Mouse (Mus musculus) heart, embryonic 10.5 days (tissue): ENCODE data around the gene Sh2d3c. TPM values are rescaled to one million over a fixed set of nuclear protein-coding genes. Genes with fewer than 3 reads are reported as not detected.

Experiments used
- DNase-seq: peaks from one replicate; pipeline ENCODE4 v3.0.0-alpha.2; 2017; ENCODE audit warnings: low spot score
- H3K27ac ChIP-seq: fragments of 300-500 bp; sonication (generic); 2 replicates; pipeline ENCODE4 v1.5.1; 2016; ENCODE audit warnings: mild to moderate bottlenecking
- H3K27me3 ChIP-seq: fragments of 300-500 bp; sonication (generic); 2 replicates; pipeline ENCODE4 v1.6.1; 2016; ENCODE audit warnings: mild to moderate bottlenecking; ENCODE audit not compliant: poor library complexity, insufficient read depth, severe bottlenecking
- H3K36me3 ChIP-seq: fragments of 300-500 bp; sonication (generic); 2 replicates; pipeline ENCODE4 v1.6.1; 2016; ENCODE audit warnings: mild to moderate bottlenecking, moderate library complexity
- H3K4me1 ChIP-seq: fragments of 300-500 bp; sonication (generic); 2 replicates; pipeline ENCODE4 v1.6.1; 2016; ENCODE audit warnings: mild to moderate bottlenecking
- H3K4me3 ChIP-seq: fragments of 300-500 bp; sonication (generic); 2 replicates; pipeline ENCODE4 v1.5.1; 2016; ENCODE audit warnings: mild to moderate bottlenecking, moderate library complexity
- H3K9me3 ChIP-seq: fragments of 300-500 bp; sonication (generic); 2 replicates; pipeline ENCODE4 v1.6.1; 2016; ENCODE audit warnings: mild to moderate bottlenecking, moderate library complexity
- WGBS: fragments of 180-500 bp; shearing (Covaris S2); methylation state at CpG from one replicate; pipeline ENCODE4 v1.1.7; 2016; 5-methylcytosine and 5-hydroxymethylcytosine counted together
- polyA plus RNA-seq: library from polyadenylated mRNA; unstranded; fragments of >200 nt; fragmentation: Nextera tagmentation; extraction: Ambion mirVana; gene quantifications from 2 replicates; pipeline ENCODE4 v1.2.1, GENCODE M21; 2016

Sh2d3c gene
- 34.8 and 35.4 TPM in 2 replicates for polyA plus RNA-seq

DNA sequence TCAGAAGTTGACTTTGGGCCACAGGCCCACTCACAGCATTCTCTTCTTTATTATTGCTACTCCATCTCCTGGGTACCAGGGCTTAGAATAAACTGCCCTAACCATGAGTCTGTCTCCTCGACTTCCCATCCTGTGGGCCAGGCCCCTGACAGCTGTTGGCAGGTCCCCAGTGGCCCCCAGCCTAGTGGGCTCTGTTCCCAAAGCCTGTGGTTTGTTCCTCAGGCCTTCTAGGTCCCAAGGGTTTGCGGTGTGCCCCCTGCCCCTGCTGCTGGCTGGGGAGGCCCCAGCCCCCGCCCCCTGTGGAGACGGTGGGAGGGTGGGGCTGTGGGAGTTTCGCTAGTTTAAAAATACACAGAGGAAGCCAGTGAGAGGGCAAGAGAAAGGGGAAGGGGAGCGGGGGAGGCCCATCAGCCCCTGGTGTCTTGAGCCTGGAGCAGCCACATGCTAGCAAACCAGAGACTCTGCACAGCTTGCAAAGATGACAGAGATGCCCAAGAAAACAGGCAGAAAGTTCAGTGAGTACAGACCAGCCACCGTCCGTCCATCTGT lies at the start of gene Sh2d3c:
Gene Sh2d3c (plus strand): TSS at position 375 of the 549 bp plus-strand sequence.
- Histone ChIP-seq H3K4me3 (0 out of 2 replicates have a peak within 1 kb of the TSS, but pooled peaks have one; percentile 13), H3K27me3 (no peaks in the 10 kb centered on the region), H3K9me3 (no peaks in the 10 kb centered on the region), H3K36me3 (no peaks in the 10 kb centered on the region), H3K4me1 (peaks cover 27% of the 10 kb centered on the region), H3K27ac (peak within 1 kb of the TSS; percentile 57)
- DNase-seq = no peak
- 36% methylated on average over 8 of the region's 8 CpGs for WGBS

DNA sequence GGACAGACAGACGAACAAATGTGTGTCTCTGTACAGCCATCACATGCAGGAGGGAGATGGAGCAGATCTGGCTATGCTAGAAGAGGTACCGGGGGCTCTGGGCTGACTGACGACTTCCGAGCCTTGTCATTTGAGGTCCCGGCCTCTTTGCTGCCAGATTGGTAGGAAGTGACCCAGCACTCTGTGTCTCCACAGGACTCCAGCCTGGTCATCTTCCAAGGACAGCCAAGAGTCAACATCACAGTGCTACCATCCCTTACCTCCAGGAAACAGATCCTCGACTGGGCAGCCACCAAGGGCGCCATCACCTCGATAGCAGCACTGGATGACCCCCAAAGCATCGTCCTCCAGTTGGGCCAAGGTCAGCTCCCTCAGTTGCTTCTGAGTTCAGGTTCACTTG lies 49.7 kb upstream of the Sh2d3c start:
- H3K4me1 ChIP-seq = peaks cover 37% of the 10 kb centered on the region
- 82% methylated on average over 9 of the region's 9 CpGs for WGBS
- H3K27me3 ChIP-seq = no peaks in the 10 kb centered on the region
- H3K4me3 ChIP-seq = no peak overlapping the region
- no peaks in the 10 kb centered on the region for H3K9me3 ChIP-seq
- peaks cover 54% of the 10 kb centered on the region for H3K36me3 ChIP-seq
- 0 out of 2 replicates have a peak overlapping the region, but pooled peaks have one; percentile 13 for H3K27ac ChIP-seq
- no peak for DNase-seq

DNA sequence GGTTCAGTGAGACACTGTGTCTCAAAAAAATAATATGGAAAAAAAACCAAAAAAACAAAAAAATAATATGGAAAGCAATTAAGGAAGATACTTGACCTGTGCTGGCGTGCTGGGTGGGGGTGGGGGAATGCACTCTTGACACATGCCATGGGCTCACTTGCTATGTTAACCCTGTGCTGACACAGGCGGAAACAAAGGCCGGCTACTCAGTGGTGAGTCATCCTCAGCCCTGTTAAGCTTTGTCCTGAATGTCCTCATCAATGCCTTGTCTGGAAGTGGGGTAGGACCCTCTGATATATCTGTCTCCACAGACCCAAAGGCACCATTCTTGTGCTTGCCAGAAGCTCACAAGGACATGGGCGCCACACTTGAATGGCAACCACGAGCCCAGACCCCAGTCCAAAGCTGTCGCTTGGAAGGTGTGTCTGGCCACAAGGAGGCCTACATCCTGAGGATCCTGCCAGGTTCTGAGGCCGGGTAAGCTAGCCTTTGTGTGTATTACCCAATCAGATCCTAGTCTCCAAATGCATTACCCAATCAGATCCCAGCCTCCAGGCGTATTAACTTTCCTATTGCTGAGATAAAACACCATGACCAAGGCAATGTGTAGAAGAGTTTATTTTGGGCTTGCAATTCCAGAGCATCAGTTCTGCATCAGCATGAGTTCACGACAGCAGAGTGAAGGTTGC lies 48.8 kb upstream of the Sh2d3c start:
- DNase-seq = no peak
- Histone ChIP-seq H3K27me3 (no peaks in the 10 kb centered on the region), H3K4me1 (peaks cover 36% of the 10 kb centered on the region), H3K9me3 (no peaks in the 10 kb centered on the region), H3K36me3 (peaks cover 55% of the 10 kb centered on the region), H3K4me3 (no peak overlapping the region), H3K27ac (0 out of 2 replicates have a peak overlapping the region, but pooled peaks have one; percentile 8)
- 63% methylated on average over 9 of the region's 9 CpGs for WGBS

DNA sequence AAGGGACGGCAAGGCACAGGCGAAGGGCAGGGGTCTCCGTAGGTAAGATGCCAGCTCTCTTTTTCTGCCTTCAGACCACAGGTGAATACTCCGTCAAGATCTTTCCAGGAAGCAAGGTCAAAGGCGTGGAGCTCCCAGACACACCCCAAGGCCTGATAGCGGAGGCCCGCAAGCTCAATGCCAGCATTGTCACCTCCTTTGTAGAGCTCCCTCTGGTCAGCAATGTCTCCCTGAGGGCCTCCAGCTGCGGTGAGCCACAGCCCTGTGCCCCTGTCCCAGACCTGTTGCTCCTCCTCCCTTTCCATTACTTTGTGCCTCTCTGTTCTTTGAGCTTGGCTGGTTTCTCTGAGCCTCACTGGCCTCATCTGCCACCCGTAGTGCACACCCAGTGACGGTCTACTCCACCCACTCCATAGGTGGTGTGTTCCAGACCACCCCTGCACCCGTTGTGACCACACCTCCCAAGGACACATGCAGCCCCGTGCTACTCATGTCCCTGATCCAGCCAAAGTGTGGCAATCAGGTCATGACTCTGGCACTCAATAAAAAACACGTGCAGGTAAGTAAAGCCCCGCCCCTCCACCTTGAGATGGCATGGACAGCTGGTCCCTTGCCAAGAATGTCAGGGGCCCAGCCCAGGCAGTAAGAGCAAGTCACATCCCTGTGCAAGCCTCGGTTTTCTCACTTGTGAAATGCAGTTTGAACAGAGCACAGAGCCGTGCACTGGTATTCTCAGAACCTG lies 47.5 kb upstream of the Sh2d3c start:
- DNase-seq = no peak
- H3K4me1 ChIP-seq = peaks cover 29% of the 10 kb centered on the region
- H3K27me3 ChIP-seq = no peaks in the 10 kb centered on the region
- WGBS = 82% methylated on average over 16 of the region's 16 CpGs
- H3K36me3 ChIP-seq = peaks cover 66% of the 10 kb centered on the region
- 0 out of 2 replicates have a peak overlapping the region, but pooled peaks have one; percentile 10 for H3K27ac ChIP-seq
- H3K4me3 ChIP-seq = no peak overlapping the region
- no peaks in the 10 kb centered on the region for H3K9me3 ChIP-seq

DNA sequence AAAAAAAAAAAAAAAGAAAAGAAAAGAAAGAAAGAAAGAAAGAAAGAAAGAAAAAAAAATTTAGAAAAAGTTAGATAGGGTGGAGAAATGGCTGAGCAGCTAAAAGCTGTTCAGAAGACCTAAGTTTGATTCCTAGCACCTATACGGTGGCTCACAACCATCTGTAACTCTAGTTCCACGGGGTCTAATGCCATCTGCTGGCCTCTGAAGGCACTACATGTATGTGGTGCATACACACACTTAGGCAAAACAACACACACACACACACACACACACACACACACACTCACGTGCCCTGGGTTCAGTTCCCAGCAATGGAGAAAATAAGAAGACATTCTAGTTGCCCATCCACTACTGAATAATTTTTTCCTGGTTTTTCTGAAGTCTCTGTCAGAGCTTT lies 44.0 kb upstream of the Sh2d3c start:
- Histone ChIP-seq H3K27ac (no peak overlapping the region), H3K4me3 (no peak overlapping the region), H3K9me3 (no peaks in the 10 kb centered on the region), H3K27me3 (no peaks in the 10 kb centered on the region), H3K4me1 (peaks cover 46% of the 10 kb centered on the region), H3K36me3 (peaks cover 65% of the 10 kb centered on the region)
- WGBS = 84% methylated on average over 3 of the region's 3 CpGs
- DNase-seq = no peak

DNA sequence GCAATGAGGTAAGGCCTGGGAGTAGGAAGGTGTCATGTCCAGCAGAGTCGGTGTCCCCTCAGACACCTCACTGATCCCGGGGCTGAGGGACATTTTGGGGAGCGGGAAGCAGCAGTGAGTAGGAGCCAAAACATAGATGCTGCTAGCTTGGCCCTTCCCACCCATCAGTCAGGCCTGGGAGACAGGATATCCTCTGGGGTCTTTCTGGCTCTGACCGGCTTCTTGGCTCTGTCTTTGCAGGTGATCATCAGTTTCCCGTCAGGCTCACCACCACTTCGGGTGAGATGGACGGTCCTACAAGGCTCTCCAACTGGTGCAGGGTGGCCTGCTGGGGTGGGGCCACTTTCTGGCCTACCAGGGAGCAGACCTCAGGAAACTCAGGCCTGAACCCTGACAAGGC lies 43.2 kb upstream of the Sh2d3c start:
- no peak for DNase-seq
- WGBS = 86% methylated on average over 7 of the region's 7 CpGs
- Histone ChIP-seq H3K4me3 (no peak overlapping the region), H3K27me3 (no peaks in the 10 kb centered on the region), H3K9me3 (no peaks in the 10 kb centered on the region), H3K36me3 (peaks cover 67% of the 10 kb centered on the region), H3K4me1 (peaks cover 40% of the 10 kb centered on the region), H3K27ac (no peak overlapping the region)

DNA sequence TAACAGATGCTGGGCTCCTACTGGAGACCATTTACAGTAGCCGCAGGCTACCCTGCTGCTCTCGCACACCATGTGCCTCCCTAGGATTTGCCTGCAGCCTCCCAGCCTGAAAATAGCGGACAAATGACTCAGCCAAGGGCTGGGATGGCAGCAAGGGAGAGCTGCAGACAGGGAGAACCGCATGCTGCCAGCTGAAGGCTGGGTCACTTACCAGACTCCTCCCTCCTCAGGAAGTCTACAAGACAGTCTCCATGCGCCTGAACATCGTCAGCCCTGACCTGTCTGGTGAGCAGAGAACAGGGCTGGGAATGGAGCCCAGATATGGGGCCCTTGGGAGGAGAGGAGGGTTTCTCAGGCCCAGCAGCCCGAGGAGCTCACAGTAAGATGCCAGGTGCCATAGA lies 40.8 kb upstream of the Sh2d3c start:
- no peak for DNase-seq
- Histone ChIP-seq H3K27ac (peak overlapping the region; percentile 80), H3K4me3 (peak overlapping the region; percentile 4; the same call in 1 of the 2 replicates), H3K9me3 (no peaks in the 10 kb centered on the region), H3K27me3 (no peaks in the 10 kb centered on the region), H3K4me1 (peaks cover 31% of the 10 kb centered on the region), H3K36me3 (peaks cover 68% of the 10 kb centered on the region)
- WGBS = 29% methylated on average over 7 of the region's 7 CpGs

DNA sequence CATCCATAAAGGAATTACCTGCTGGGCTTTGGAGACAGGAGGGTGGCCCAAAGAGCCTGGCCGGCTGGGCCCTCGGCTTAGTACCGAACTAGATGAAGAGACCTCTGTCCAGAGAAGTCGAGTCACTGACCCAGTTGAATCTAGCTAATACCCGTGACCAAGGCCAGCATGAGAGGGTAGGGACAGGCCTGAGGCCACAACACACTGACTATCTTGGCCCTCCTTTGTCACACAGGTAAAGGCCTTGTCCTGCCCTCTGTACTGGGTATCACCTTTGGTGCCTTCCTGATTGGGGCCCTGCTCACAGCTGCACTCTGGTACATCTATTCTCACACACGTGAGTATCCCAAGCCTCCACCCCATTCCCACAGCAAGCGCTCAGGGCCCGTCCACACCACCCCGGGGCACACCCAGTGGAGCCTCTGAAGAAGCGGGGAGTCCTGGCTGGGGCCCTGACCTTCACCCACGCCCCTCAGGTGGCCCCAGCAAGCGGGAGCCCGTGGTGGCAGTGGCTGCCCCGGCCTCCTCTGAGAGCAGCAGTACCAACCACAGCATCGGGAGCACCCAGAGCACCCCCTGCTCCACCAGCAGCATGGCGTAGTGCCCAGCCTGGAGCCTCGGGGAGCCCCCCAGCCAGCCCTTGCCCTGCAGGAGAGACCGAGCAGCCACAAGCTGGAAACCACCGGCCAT lies 39.7 kb upstream of the Sh2d3c start:
- Histone ChIP-seq H3K4me1 (peaks cover 31% of the 10 kb centered on the region), H3K27me3 (no peaks in the 10 kb centered on the region), H3K9me3 (no peaks in the 10 kb centered on the region), H3K36me3 (peaks cover 70% of the 10 kb centered on the region), H3K4me3 (no peak overlapping the region), H3K27ac (peak overlapping the region; percentile 80)
- DNase-seq = no peak
- WGBS = 91% methylated on average over 19 of the region's 19 CpGs

DNA sequence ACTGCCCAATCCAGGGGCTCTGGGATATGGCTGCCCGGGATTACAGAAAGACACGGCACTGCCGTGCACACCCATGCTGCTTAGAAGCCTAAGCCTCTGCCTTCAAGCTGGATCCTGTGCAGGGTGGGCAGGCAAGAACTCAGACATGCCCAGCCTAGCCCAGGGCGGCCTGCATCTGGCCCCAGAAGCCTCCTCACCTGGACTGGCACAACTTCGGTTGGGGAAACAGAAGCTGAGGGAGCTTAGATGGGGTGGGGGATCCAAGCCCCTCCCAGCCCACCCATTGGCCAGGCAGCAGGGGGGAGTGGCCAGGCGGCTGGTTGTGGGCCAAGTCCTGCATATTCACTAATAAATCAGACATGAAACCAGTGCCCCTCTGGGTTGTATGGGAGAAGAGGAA lies 39.1 kb upstream of the Sh2d3c start:
- Histone ChIP-seq H3K36me3 (peaks cover 75% of the 10 kb centered on the region), H3K27me3 (no peaks in the 10 kb centered on the region), H3K4me3 (no peak overlapping the region), H3K9me3 (no peaks in the 10 kb centered on the region), H3K27ac (peak overlapping the region; percentile 80), H3K4me1 (peaks cover 33% of the 10 kb centered on the region)
- 70% methylated on average over 6 of the region's 6 CpGs for WGBS
- DNase-seq = no peak

DNA sequence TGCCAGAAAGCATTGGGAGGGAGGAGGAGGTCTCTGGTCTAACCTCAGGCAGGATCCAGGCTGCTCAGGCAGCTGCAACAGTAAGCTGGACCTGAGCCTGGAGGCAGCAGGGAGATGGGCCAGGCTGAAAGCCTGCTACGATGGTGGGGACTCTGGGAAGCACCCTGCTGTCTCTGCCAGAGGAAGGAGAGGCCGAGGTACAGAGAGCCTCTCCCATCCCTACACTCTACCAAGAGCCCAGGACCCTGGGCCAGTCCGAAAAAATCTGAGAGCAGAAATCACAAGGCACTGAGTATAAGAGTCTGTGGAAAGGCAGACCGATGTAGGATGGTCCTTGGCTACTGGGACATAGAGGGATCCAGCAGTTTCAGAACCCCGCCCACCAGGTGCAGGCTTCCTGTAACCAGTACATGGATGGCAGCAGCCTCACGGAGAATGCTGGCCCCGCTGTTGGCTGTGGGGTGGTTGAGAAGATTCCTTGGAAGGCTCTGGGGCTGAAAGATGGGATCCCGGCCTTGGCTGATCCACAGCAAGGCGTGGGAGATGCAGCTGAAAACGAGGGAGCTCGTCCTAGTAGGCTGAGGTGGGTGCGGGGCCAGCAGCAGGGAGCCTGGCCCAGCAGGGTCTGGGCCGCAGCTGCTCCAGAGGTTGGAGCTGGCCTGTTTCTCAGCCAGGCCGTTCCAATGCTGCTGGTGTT lies 38.0 kb upstream of the Sh2d3c start:
- Histone ChIP-seq H3K4me3 (no peak overlapping the region), H3K36me3 (peaks cover 78% of the 10 kb centered on the region), H3K4me1 (peaks cover 34% of the 10 kb centered on the region), H3K27me3 (no peaks in the 10 kb centered on the region), H3K9me3 (no peaks in the 10 kb centered on the region), H3K27ac (peak overlapping the region; percentile 5; the same call in 1 of the 2 replicates)
- WGBS = 82% methylated on average over 14 of the region's 14 CpGs
- DNase-seq = no peak

DNA sequence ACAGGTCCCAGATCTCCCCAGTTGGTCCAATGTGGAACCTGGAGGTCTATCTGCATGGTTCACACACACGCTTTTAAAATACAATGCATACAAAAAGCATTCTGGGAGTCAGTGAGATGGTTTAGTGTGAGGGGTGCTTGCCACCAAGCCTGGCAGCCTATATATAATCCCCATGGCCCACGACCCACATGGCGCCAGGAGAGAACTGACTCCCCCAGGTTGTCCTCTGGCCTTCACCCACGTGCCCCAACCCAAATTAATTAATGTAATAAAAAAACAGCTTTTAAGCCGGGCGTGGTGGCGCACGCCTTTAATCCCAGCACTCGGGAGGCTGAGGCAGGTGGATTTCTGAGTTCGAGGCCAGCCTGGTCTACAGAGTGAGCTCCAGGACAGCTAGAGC lies 37.2 kb upstream of the Sh2d3c start:
- no peak for DNase-seq
- H3K36me3 ChIP-seq = peaks cover 79% of the 10 kb centered on the region

DNA sequence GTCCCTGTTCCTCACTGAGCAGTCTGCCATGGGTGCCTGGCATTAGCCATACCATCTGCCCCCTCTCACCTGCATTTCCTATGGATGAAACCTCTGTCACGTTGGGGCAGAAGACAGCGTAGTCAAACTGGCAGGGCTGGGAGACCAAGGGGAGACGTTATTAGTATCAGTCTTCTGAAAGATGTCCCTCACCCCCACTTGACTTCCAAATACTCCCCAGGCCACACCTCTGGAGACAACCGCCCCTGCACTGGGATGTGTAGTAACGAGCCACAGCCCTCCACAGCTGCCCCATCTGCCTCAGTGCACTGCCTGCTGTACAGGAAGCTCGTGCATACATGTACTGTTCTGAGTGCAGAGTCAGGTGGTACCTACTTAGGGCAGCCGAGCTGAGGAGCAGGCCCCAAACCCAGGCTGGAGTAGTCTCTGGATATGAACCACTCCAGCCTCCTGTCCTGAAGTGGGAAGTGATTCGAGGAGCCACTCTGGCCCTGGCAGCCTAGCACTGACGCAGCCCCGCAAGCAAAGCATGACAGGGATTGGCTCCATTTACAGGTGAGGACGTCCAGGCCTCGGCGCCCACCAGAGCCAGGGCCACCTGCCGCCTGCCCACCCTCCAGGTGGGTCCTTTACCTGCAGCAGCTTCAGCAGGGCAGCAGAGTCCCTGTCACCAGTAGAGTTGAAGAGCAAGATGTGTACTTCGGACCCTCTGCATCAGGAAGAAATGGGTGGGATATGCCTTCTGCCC lies 36.0 kb upstream of the Sh2d3c start:
- H3K4me1 ChIP-seq = peaks cover 31% of the 10 kb centered on the region
- no peaks in the 10 kb centered on the region for H3K27me3 ChIP-seq
- DNase-seq = no peak
- peaks cover 79% of the 10 kb centered on the region for H3K36me3 ChIP-seq
- H3K27ac ChIP-seq = no peak overlapping the region
- no peak overlapping the region for H3K4me3 ChIP-seq
- no peaks in the 10 kb centered on the region for H3K9me3 ChIP-seq
- WGBS = 84% methylated on average over 15 of the region's 15 CpGs

More for the DNA sequence above, 37.2 kb upstream of the Sh2d3c start:
- no peaks in the 10 kb centered on the region for H3K9me3 ChIP-seq
- H3K4me3 ChIP-seq = no peak overlapping the region
- peaks cover 32% of the 10 kb centered on the region for H3K4me1 ChIP-seq
- no peaks in the 10 kb centered on the region for H3K27me3 ChIP-seq
- WGBS = 92% methylated on average over 10 of the region's 10 CpGs
- H3K27ac ChIP-seq = no peak overlapping the region
